Mouse (Mus musculus) hindbrain, embryonic 11.5 days (tissue): Measurements from ENCODE around the gene Gpr83. TPM values are rescaled to one million over a fixed set of nuclear protein-coding genes. Genes with fewer than 3 reads are reported as not detected.

ENCODE experiments used
- polyA plus RNA-seq: library from polyadenylated mRNA; unstranded; fragments of >200 nt; fragmentation: Nextera tagmentation; extraction: Ambion mirVana; gene quantifications from 2 replicates; pipeline ENCODE4 v1.2.1, GENCODE M21; 2014

Gene Gpr83
- polyA plus RNA-seq, 1 experiment from 2014 or later, result 1.8 TPM

Other genes starting within 250 kb of the Gpr83 start
- gene Amotl1, start 215.2 kb upstream of the Gpr83 start, polyA plus RNA-seq, result 15.7 and 17.9 TPM in 2 replicates
- gene Piwil4, start 119.5 kb upstream of the Gpr83 start, polyA plus RNA-seq, result 0.62 and 0.77 TPM in 2 replicates
- gene Fut4, start 107.8 kb upstream of the Gpr83 start, polyA plus RNA-seq, result 1.5 and 2.4 TPM in 2 replicates
- 5.5 and 5.9 TPM in 2 replicates for gene 1700012B09Rik, start 89.2 kb upstream of the Gpr83 start, polyA plus RNA-seq
- 34.4 and 35.7 TPM in 2 replicates for gene Mre11a, start 75.6 kb upstream of the Gpr83 start, polyA plus RNA-seq
- 56.1 and 59.2 TPM in 2 replicates for gene Ankrd49, start 75.4 kb upstream of the Gpr83 start, polyA plus RNA-seq
- not detected in 2 replicates for gene Izumo1r, start 43.7 kb downstream of the Gpr83 start, polyA plus RNA-seq
- 113 and 129 TPM in 2 replicates for gene Panx1, start 185.3 kb downstream of the Gpr83 start, polyA plus RNA-seq